ENCODE assay signal across 13 mouse cellular contexts in genomic region chr10:56058979-56059422, GRCm38 (mm10). TPM values are rescaled to one million over a fixed set of nuclear protein-coding genes. Genes with fewer than 3 reads are reported as not detected.
A peak's percentile ranks its signal among the peaks of the same experiment; 100 is the strongest.
DNase-seq lines count a peak whose midpoint lies in the region; ATAC-seq and TF ChIP-seq lines count a peak whose summit lies in the region.
"Had no signal": no experiment of that assay in that cellular context is flagged by ENCODE, and none has a peak within 500 bp of the region (broad histone marks: within the 10 kb centered on the region; RNA-seq: fewer than 3 reads in every experiment).

No protein-coding gene starts in this region.

- no peak overlapping the region for H3K4me3 ChIP-seq in left cerebral cortex, adult 2 months
- no peak overlapping the region for H3K4me3 ChIP-seq in forebrain, embryonic 15.5 days
- no peak overlapping the region for H3K4me3 ChIP-seq in midbrain, embryonic 16.5 days (ENCODE audit: low read depth, low read length)
- no peak overlapping the region for H3K4me3 ChIP-seq in kidney, embryonic 14.5 days (ENCODE audit: low read length)
- H3K4me3 ChIP-seq: heart, embryonic 15.5 days; intestine, embryonic 15.5 days; liver, embryonic 13.5 days had no signal

- ATAC-seq in forebrain, embryonic 15.5 days (replicated peaks), result peak; percentile 84
- no peak for ATAC-seq in midbrain, embryonic 16.5 days
- no peak for ATAC-seq in kidney, embryonic 14.5 days (ENCODE audit: low FRiP score, low TSS enrichment)
- ATAC-seq: intestine, embryonic 15.5 days had no signal

- no peaks in the 10 kb centered on the region for H3K36me3 ChIP-seq in forebrain, embryonic 15.5 days
- no peaks in the 10 kb centered on the region for H3K36me3 ChIP-seq in midbrain, embryonic 16.5 days (ENCODE audit: control insufficient read depth, insufficient read depth, low read length)
- H3K36me3 ChIP-seq in kidney, embryonic 14.5 days (ENCODE audit: control insufficient read depth, insufficient read depth, low read length), result no peaks in the 10 kb centered on the region
- H3K36me3 ChIP-seq: heart, embryonic 15.5 days; intestine, embryonic 15.5 days; liver, embryonic 13.5 days had no signal

- 4% methylated on average over 3 of the region's 3 CpGs for WGBS in forebrain, embryonic 15.5 days
- whole genome bisulfite sequencing in midbrain, embryonic 16.5 days, result 34% methylated on average over 3 of the region's 3 CpGs
- 75% methylated on average over 3 of the region's 3 CpGs for WGBS in kidney, embryonic 14.5 days

- H3K9ac ChIP-seq in forebrain, embryonic 15.5 days (replicated peaks), result no peak overlapping the region
- no peak overlapping the region for H3K9ac ChIP-seq in midbrain, embryonic 16.5 days (ENCODE audit: low read depth, low read length)
- no peak overlapping the region for H3K9ac ChIP-seq in kidney, embryonic 14.5 days (ENCODE audit: low read depth, low read length)
- H3K9ac ChIP-seq: heart, embryonic 15.5 days; intestine, embryonic 15.5 days; liver, embryonic 13.5 days had no signal

- TF ChIP-seq CTCF in left cerebral cortex, adult 2 months (IDR thresholded peaks at IDR 0.05), result no peak; the same call in 1 of the 2 replicates

- intact Hi-C loops in left cerebral cortex, adult 2 months (cut with DNase I), result loop anchor here (5.0 kb wide), 1 partner anchor 58 kb away; no protein-coding TSS in a partner anchor
- intact Hi-C loops in left cerebral cortex, postnatal 4 days (cut with DNase I), result no loop called here

- peak overlapping the region; percentile 28; the same call in 1 of the 2 replicates for H3K27ac ChIP-seq in left cerebral cortex, adult 2 months
- H3K27ac ChIP-seq in forebrain, embryonic 15.5 days (replicated peaks), result peak overlapping the region; percentile 77
- H3K27ac ChIP-seq in midbrain, embryonic 16.5 days (ENCODE audit: low read length), result peak overlapping the region; percentile 47
- no peak overlapping the region for H3K27ac ChIP-seq in kidney, embryonic 14.5 days (ENCODE audit: low read depth, low read length)
- H3K27ac ChIP-seq: heart, embryonic 15.5 days; intestine, embryonic 15.5 days; liver, embryonic 13.5 days had no signal

- no peaks in the 10 kb centered on the region for H3K27me3 ChIP-seq in forebrain, embryonic 15.5 days
- H3K27me3 ChIP-seq in midbrain, embryonic 16.5 days (ENCODE audit: control insufficient read depth, insufficient read depth, low read depth, low read length), result no peaks in the 10 kb centered on the region
- H3K27me3 ChIP-seq in kidney, embryonic 14.5 days (ENCODE audit: control insufficient read depth, insufficient read depth, low read length), result no peaks in the 10 kb centered on the region
- H3K27me3 ChIP-seq: heart, embryonic 15.5 days; intestine, embryonic 15.5 days; liver, embryonic 13.5 days had no signal

- peaks cover 6% of the 10 kb centered on the region for H3K4me1 ChIP-seq in forebrain, embryonic 15.5 days
- H3K4me1 ChIP-seq in midbrain, embryonic 16.5 days (ENCODE audit: control insufficient read depth, insufficient read depth, low read length), result no peaks in the 10 kb centered on the region; the same call in 1 of the 2 replicates
- no peaks in the 10 kb centered on the region for H3K4me1 ChIP-seq in kidney, embryonic 14.5 days (ENCODE audit: control insufficient read depth, insufficient read depth, low read length)
- H3K4me1 ChIP-seq: heart, embryonic 15.5 days; intestine, embryonic 15.5 days; liver, embryonic 13.5 days had no signal

- DNase-seq in left cerebral cortex, adult 2 months (ENCODE audit: extremely low spot score in 1 of 2, low spot score in 2 of 2), result no peak
- DNase-seq in left cerebral cortex, postnatal 4 days, result no peak
- DNase-seq in layer of hippocampus, adult 9-10 months (ENCODE audit: low spot score), result peak; percentile 40
- DNase-seq in ovary, postnatal 10 days (ENCODE audit: low spot score), result no peak
- no peak for DNase-seq in adrenal gland, postnatal 36 days
- DNase-seq: gastrocnemius, postnatal 25 days; liver, embryonic 13.5 days; lung, postnatal 4 days had no signal

- no peaks in the 10 kb centered on the region for H3K9me3 ChIP-seq in forebrain, embryonic 15.5 days
- no peaks in the 10 kb centered on the region for H3K9me3 ChIP-seq in midbrain, embryonic 16.5 days (replicated peaks; ENCODE audit: control insufficient read depth, low read length, poor library complexity, severe bottlenecking)
- H3K9me3 ChIP-seq in kidney, embryonic 14.5 days (ENCODE audit: control insufficient read depth, low read length), result no peaks in the 10 kb centered on the region
- H3K9me3 ChIP-seq: heart, embryonic 15.5 days; intestine, embryonic 15.5 days; liver, embryonic 13.5 days had no signal

- no peak overlapping the region for H3K4me2 ChIP-seq in forebrain, embryonic 15.5 days (replicated peaks)
- no peak overlapping the region for H3K4me2 ChIP-seq in midbrain, embryonic 16.5 days (ENCODE audit: low read length)
- H3K4me2 ChIP-seq in kidney, embryonic 14.5 days (replicated peaks; ENCODE audit: low read depth, low read length), result no peak overlapping the region
- H3K4me2 ChIP-seq: heart, embryonic 15.5 days; intestine, embryonic 15.5 days; liver, embryonic 13.5 days had no signal

RNA-seq across cellular contexts. Expression of gene Msl3l2, which starts 47.7 kb away (rescaled TPM):
- total RNA-seq in left cerebral cortex, adult 2 months (2021), result 10 to 100 TPM; 12.5 to 14.0 TPM
- 10 to 100 TPM; 12.2 to 14.9 TPM for total RNA-seq in left cerebral cortex, postnatal 4 days (2021)
- 10.2 and 13.1 TPM in 2 replicates for polyA plus RNA-seq in forebrain, embryonic 15.5 days (2015; fragmentation: Nextera tagmentation; extraction: Ambion mirVana)
- polyA plus RNA-seq in midbrain, embryonic 16.5 days (2015; fragmentation: Nextera tagmentation; extraction: Ambion mirVana), result 11.4 and 12.8 TPM in 2 replicates
- polyA plus RNA-seq in kidney, embryonic 14.5 days (2014; fragmentation: Nextera tagmentation; extraction: Ambion mirVana), result 8.0 and 9.0 TPM in 2 replicates
- total RNA-seq in adrenal gland, postnatal 36 days (2021), result 1 to 10 TPM; 7.3 to 8.7 TPM
